Mouse (Mus musculus): Measurements from ENCODE around the gene Ggcx. TPM values are rescaled to one million over a fixed set of nuclear protein-coding genes. Genes with fewer than 3 reads are reported as not detected.

The Ggcx gene
- polyA plus RNA-seq, 1 experiment from 2014 or later = 10.7 TPM

- Histone ChIP-seq H3K27ac (replicated peaks) (no peak overlapping the region), H3K4me2 (replicated peaks; ENCODE audit: low read depth) (no peak overlapping the region), H3K36me3 (ENCODE audit: control insufficient read depth, insufficient read depth, low read length) (no peaks in the 10 kb centered on the region), H3K9ac (ENCODE audit: low read length) (no peak overlapping the region), H3K4me3 (ENCODE audit: low read depth, low read length) (no peak overlapping the region), H3K9me3 (ENCODE audit: control insufficient read depth, low read length) (no peaks in the 10 kb centered on the region), H3K27me3 (ENCODE audit: control insufficient read depth, insufficient read depth, low read length) (no peaks in the 10 kb centered on the region), H3K4me1 (replicated peaks; ENCODE audit: control insufficient read depth, insufficient read depth) (no peaks in the 10 kb centered on the region)
- WGBS = 87% methylated on average over 7 of the region's 7 CpGs
- DNase-seq (ENCODE audit: low spot score) = no peak
- TF ChIP-seq CTCF (IDR thresholded peaks at IDR 0.05; ENCODE audit: low read depth) (no peak), EP300 (optimal IDR thresholded peaks at IDR 0.05) (no peak)
- ATAC-seq (ENCODE audit: low FRiP score, low TSS enrichment) = no peak
Measured at GRCm38 (mm10) chr6:72410518-72410917, 3.6 kb upstream of the Ggcx start.

GRCm38 (mm10) chr6:72415181-72415580, 1.1 kb downstream of the Ggcx start:
- Histone ChIP-seq H3K27me3 (ENCODE audit: control insufficient read depth, insufficient read depth, low read length) (no peaks in the 10 kb centered on the region), H3K9me3 (ENCODE audit: control insufficient read depth, low read length) (no peaks in the 10 kb centered on the region), H3K27ac (replicated peaks) (no peak overlapping the region), H3K9ac (ENCODE audit: low read length) (peak overlapping the region; percentile 81), H3K4me1 (replicated peaks; ENCODE audit: control insufficient read depth, insufficient read depth) (no peaks in the 10 kb centered on the region), H3K4me3 (ENCODE audit: low read depth, low read length) (peak overlapping the region; percentile 72), H3K4me2 (replicated peaks; ENCODE audit: low read depth) (peak overlapping the region; percentile 66), H3K36me3 (ENCODE audit: control insufficient read depth, insufficient read depth, low read length) (peaks cover 12% of the 10 kb centered on the region; the same call in 1 of the 2 replicates)
- DNase-seq (ENCODE audit: low spot score) (no peak), ATAC-seq (ENCODE audit: low FRiP score, low TSS enrichment) (no peak)
- no peak for TF ChIP-seq EP300 (optimal IDR thresholded peaks at IDR 0.05)
- peak; percentile 39 for TF ChIP-seq CTCF (IDR thresholded peaks at IDR 0.05; ENCODE audit: low read depth)
- 80% methylated on average over 5 of the region's 5 CpGs for WGBS

GRCm38 (mm10) chr6:72415964-72416772, 2.1 kb downstream of the Ggcx start:
- Histone ChIP-seq H3K27me3 (ENCODE audit: control insufficient read depth, insufficient read depth, low read length) (no peaks in the 10 kb centered on the region), H3K9ac (ENCODE audit: low read length) (peak overlapping the region; percentile 24; the same call in 1 of the 2 replicates), H3K4me1 (replicated peaks; ENCODE audit: control insufficient read depth, insufficient read depth) (no peaks in the 10 kb centered on the region), H3K27ac (replicated peaks) (no peak overlapping the region), H3K9me3 (ENCODE audit: control insufficient read depth, low read length) (no peaks in the 10 kb centered on the region), H3K36me3 (ENCODE audit: control insufficient read depth, insufficient read depth, low read length) (peaks cover 12% of the 10 kb centered on the region; the same call in 1 of the 2 replicates), H3K4me2 (replicated peaks; ENCODE audit: low read depth) (0 out of 2 replicates have a peak overlapping the region, but pooled peaks have one; percentile 18), H3K4me3 (ENCODE audit: low read depth, low read length) (no peak overlapping the region)
- no peak for DNase-seq (ENCODE audit: low spot score)
- TF ChIP-seq EP300 (optimal IDR thresholded peaks at IDR 0.05) = no peak
- no peak for TF ChIP-seq CTCF (IDR thresholded peaks at IDR 0.05; ENCODE audit: low read depth)
- 63% methylated on average over 7 of the region's 7 CpGs for WGBS
- ATAC-seq (ENCODE audit: low FRiP score, low TSS enrichment) = no peak

GRCm38 (mm10) chr6:72418279-72418678, 4.2 kb downstream of the Ggcx start:
- H3K4me2 ChIP-seq (replicated peaks; ENCODE audit: low read depth) = no peak overlapping the region
- 92% methylated on average over 4 of the region's 4 CpGs for WGBS
- DNase-seq (ENCODE audit: low spot score) = no peak
- no peak overlapping the region for H3K9ac ChIP-seq (ENCODE audit: low read length)
- H3K4me3 ChIP-seq (ENCODE audit: low read depth, low read length) = no peak overlapping the region
- no peak for ATAC-seq (ENCODE audit: low FRiP score, low TSS enrichment)
- no peaks in the 10 kb centered on the region for H3K27me3 ChIP-seq (ENCODE audit: control insufficient read depth, insufficient read depth, low read length)
- no peaks in the 10 kb centered on the region for H3K4me1 ChIP-seq (replicated peaks; ENCODE audit: control insufficient read depth, insufficient read depth)
- no peaks in the 10 kb centered on the region for H3K9me3 ChIP-seq (ENCODE audit: control insufficient read depth, low read length)
- H3K36me3 ChIP-seq (ENCODE audit: control insufficient read depth, insufficient read depth, low read length) = peaks cover 15% of the 10 kb centered on the region; the same call in 1 of the 2 replicates
- TF ChIP-seq CTCF (IDR thresholded peaks at IDR 0.05; ENCODE audit: low read depth) = no peak
- TF ChIP-seq EP300 (optimal IDR thresholded peaks at IDR 0.05) = no peak
- H3K27ac ChIP-seq (replicated peaks) = no peak overlapping the region

- H3K4me2 ChIP-seq (replicated peaks; ENCODE audit: low read depth) = no peak overlapping the region
- H3K9ac ChIP-seq (ENCODE audit: low read length) = no peak overlapping the region
- peaks cover 27% of the 10 kb centered on the region for H3K36me3 ChIP-seq (ENCODE audit: control insufficient read depth, insufficient read depth, low read length)
- ATAC-seq (ENCODE audit: low FRiP score, low TSS enrichment) (0 out of 2 replicates have a peak, but pooled peaks have one; percentile 28), DNase-seq (ENCODE audit: low spot score) (no peak)
- H3K4me3 ChIP-seq (ENCODE audit: low read depth, low read length) = no peak overlapping the region
- TF ChIP-seq CTCF (IDR thresholded peaks at IDR 0.05; ENCODE audit: low read depth) = no peak
- TF ChIP-seq EP300 (optimal IDR thresholded peaks at IDR 0.05) = no peak
- H3K9me3 ChIP-seq (ENCODE audit: control insufficient read depth, low read length) = no peaks in the 10 kb centered on the region
- no peaks in the 10 kb centered on the region for H3K27me3 ChIP-seq (ENCODE audit: control insufficient read depth, insufficient read depth, low read length)
- 0 out of 2 replicates have a peak overlapping the region, but pooled peaks have one; percentile 20 for H3K27ac ChIP-seq (replicated peaks)
- H3K4me1 ChIP-seq (replicated peaks; ENCODE audit: control insufficient read depth, insufficient read depth) = no peaks in the 10 kb centered on the region
- 79% methylated on average over 1 of the region's 1 CpGs for WGBS
Measured at GRCm38 (mm10) chr6:72419806-72420205, 5.7 kb downstream of the Ggcx start.

GRCm38 (mm10) chr6:72420901-72421300, 6.8 kb downstream of the Ggcx start:
- no peaks in the 10 kb centered on the region for H3K9me3 ChIP-seq (ENCODE audit: control insufficient read depth, low read length)
- no peak overlapping the region for H3K27ac ChIP-seq (replicated peaks)
- no peak overlapping the region for H3K4me2 ChIP-seq (replicated peaks; ENCODE audit: low read depth)
- H3K4me1 ChIP-seq (replicated peaks; ENCODE audit: control insufficient read depth, insufficient read depth) = no peaks in the 10 kb centered on the region
- no peaks in the 10 kb centered on the region for H3K27me3 ChIP-seq (ENCODE audit: control insufficient read depth, insufficient read depth, low read length)
- no peak overlapping the region for H3K4me3 ChIP-seq (ENCODE audit: low read depth, low read length)
- ATAC-seq (ENCODE audit: low FRiP score, low TSS enrichment) = no peak
- peaks cover 35% of the 10 kb centered on the region for H3K36me3 ChIP-seq (ENCODE audit: control insufficient read depth, insufficient read depth, low read length)
- no peak for DNase-seq (ENCODE audit: low spot score)
- H3K9ac ChIP-seq (ENCODE audit: low read length) = no peak overlapping the region
- 81% methylated on average over 10 of the region's 10 CpGs for WGBS
- no peak for TF ChIP-seq EP300 (optimal IDR thresholded peaks at IDR 0.05)
- TF ChIP-seq CTCF (IDR thresholded peaks at IDR 0.05; ENCODE audit: low read depth) = no peak

Measured in stomach, postnatal 0 days (tissue).